Comparison of ENCODE assay signal across 10 mouse cellular contexts in genomic region chr8:80870535-80871204, GRCm38 (mm10). TPM values are rescaled to one million over a fixed set of nuclear protein-coding genes. Genes with fewer than 3 reads are reported as not detected.
DNase-seq lines count a peak whose midpoint lies in the region; ATAC-seq and TF ChIP-seq lines count a peak whose summit lies in the region.
"Had no signal": no experiment of that assay in that cellular context is flagged by ENCODE, and none has a peak within 500 bp of the region (broad histone marks: within the 10 kb centered on the region; RNA-seq: fewer than 3 reads in every experiment).

No protein-coding gene starts in this region.

- no peak overlapping the region for H3K4me2 ChIP-seq in lung, embryonic 14.5 days
- H3K4me2 ChIP-seq in intestine, embryonic 14.5 days (ENCODE audit: low read length): 0 out of 2 replicates have a peak overlapping the region, but pooled peaks have one; percentile 11

- no peak for DNase-seq in cerebellum, adult 2 months
- DNase-seq in cerebellum, adult 8-10 months: no peak
- DNase-seq in lung, embryonic 14.5 days: no peak
- no peak for DNase-seq in lung, postnatal 14 days
- no peak for DNase-seq in intestine, embryonic 14.5 days (ENCODE audit: low spot score)
- DNase-seq in spleen, postnatal 4 days (ENCODE audit: low spot score in 2 of 2): no peak
- DNase-seq: cerebellum, postnatal 25 days had no signal

- no peak for TF ChIP-seq CTCF in cerebellum, adult 2 months (IDR thresholded peaks at IDR 0.05; ENCODE audit: borderline replicate concordance, insufficient read depth, low read depth, low read length)
- TF ChIP-seq CTCF in lung, embryonic 14.5 days (IDR thresholded peaks at IDR 0.05; ENCODE audit: low read depth): no peak
- TF ChIP-seq CTCF in olfactory bulb, adult 2 months (IDR thresholded peaks at IDR 0.05; ENCODE audit: insufficient read depth, low read depth, low read length): no peak

- peak overlapping the region; percentile 7; the same call in 1 of the 2 replicates for H3K27ac ChIP-seq in cerebellum, adult 2 months (ENCODE audit: insufficient read depth, low read length)
- peak overlapping the region; percentile 87; the same call in 1 of the 2 replicates for H3K27ac ChIP-seq in lung, embryonic 14.5 days (ENCODE audit: low read depth)
- peak overlapping the region; percentile 55 for H3K27ac ChIP-seq in intestine, embryonic 14.5 days (ENCODE audit: low read depth)
- peak overlapping the region; percentile 40; the same call in 1 of the 2 replicates for H3K27ac ChIP-seq in olfactory bulb, adult 2 months (ENCODE audit: insufficient read depth, low read depth, low read length)

- H3K36me3 ChIP-seq in lung, embryonic 14.5 days (ENCODE audit: insufficient read depth): 0 out of 2 replicates have a peak, but pooled peaks cover 2% of the 10 kb centered on the region
- no peaks in the 10 kb centered on the region for H3K36me3 ChIP-seq in intestine, embryonic 14.5 days (ENCODE audit: control insufficient read depth, insufficient read depth, low read length)

- TF ChIP-seq POLR2A in cerebellum, adult 2 months (IDR thresholded peaks at IDR 0.05; ENCODE audit: borderline replicate concordance, insufficient read depth, low read length): no peak
- no peak for TF ChIP-seq POLR2A in olfactory bulb, adult 2 months (IDR thresholded peaks at IDR 0.05; ENCODE audit: insufficient read depth, low read depth, low read length)

- peak; percentile 48 for ATAC-seq in lung, embryonic 14.5 days (ENCODE audit: insufficient read depth)
- peak; percentile 83 for ATAC-seq in intestine, embryonic 14.5 days (replicated peaks; ENCODE audit: low FRiP score, low TSS enrichment, low read depth)
- ATAC-seq in megakaryocyte, adult 5-6 weeks (ENCODE audit: poor library complexity, severe bottlenecking): no peak
- ATAC-seq: inflammation-experienced regulatory T-cells, adult 6 months had no signal

- no peak overlapping the region for H3K4me3 ChIP-seq in cerebellum, adult 2 months (replicated peaks; ENCODE audit: insufficient read depth, low read depth, low read length)
- no peak overlapping the region for H3K4me3 ChIP-seq in lung, embryonic 14.5 days (ENCODE audit: low read depth, low read length)
- no peak overlapping the region for H3K4me3 ChIP-seq in intestine, embryonic 14.5 days (ENCODE audit: low read depth, low read length)
- H3K4me3 ChIP-seq in olfactory bulb, adult 2 months (ENCODE audit: insufficient read depth, low read depth, low read length): no peak overlapping the region

- no peak overlapping the region for H3K9ac ChIP-seq in lung, embryonic 14.5 days
- no peak overlapping the region for H3K9ac ChIP-seq in intestine, embryonic 14.5 days (ENCODE audit: low read length)

- H3K4me1 ChIP-seq in cerebellum, adult 2 months (ENCODE audit: control insufficient read depth, insufficient read depth, low read length): peaks cover 19% of the 10 kb centered on the region; the same call in 1 of the 2 replicates
- peaks cover 27% of the 10 kb centered on the region for H3K4me1 ChIP-seq in lung, embryonic 14.5 days (ENCODE audit: insufficient read depth)
- peaks cover 51% of the 10 kb centered on the region for H3K4me1 ChIP-seq in intestine, embryonic 14.5 days (replicated peaks; ENCODE audit: control insufficient read depth, insufficient read depth, low read length)
- H3K4me1 ChIP-seq in olfactory bulb, adult 2 months (ENCODE audit: control insufficient read depth, insufficient read depth, low read length): peaks cover 11% of the 10 kb centered on the region

- H3K27me3 ChIP-seq in cerebellum, adult 2 months (ENCODE audit: control insufficient read depth, insufficient read depth, low read length): no peaks in the 10 kb centered on the region
- no peaks in the 10 kb centered on the region for H3K27me3 ChIP-seq in lung, embryonic 14.5 days (ENCODE audit: insufficient read depth, low read length)
- no peaks in the 10 kb centered on the region for H3K27me3 ChIP-seq in intestine, embryonic 14.5 days (replicated peaks; ENCODE audit: control insufficient read depth, insufficient read depth, low read length)

- WGBS in cerebellum, adult 2 months: 86% methylated on average over 9 of the region's 9 CpGs
- WGBS in lung, embryonic 14.5 days: 53% methylated on average over 9 of the region's 9 CpGs
- WGBS in intestine, embryonic 14.5 days: 52% methylated on average over 9 of the region's 9 CpGs
- 85% methylated on average over 9 of the region's 9 CpGs for WGBS in olfactory bulb, adult 2 months

- no peaks in the 10 kb centered on the region for H3K9me3 ChIP-seq in lung, embryonic 14.5 days (ENCODE audit: low read depth, low read length)
- H3K9me3 ChIP-seq in intestine, embryonic 14.5 days (ENCODE audit: control insufficient read depth, low read length): no peaks in the 10 kb centered on the region

RNA-seq across cellular contexts. Expression of gene Gab1, which starts 9.6 kb away (rescaled TPM):
- polyA plus RNA-seq in cerebellum, adult 2 months (2012; rRNA removed): 29.9 and 34.0 TPM in 2 replicates
- polyA plus RNA-seq in lung, embryonic 14.5 days (2014; fragmentation: Nextera tagmentation; extraction: Ambion mirVana): 36.2 and 37.8 TPM in 2 replicates
- polyA plus RNA-seq in intestine, embryonic 14.5 days (2014; fragmentation: Nextera tagmentation; extraction: Ambion mirVana): 23.1 and 23.9 TPM in 2 replicates
- not detected in 2 replicates for polyA plus RNA-seq in olfactory bulb, adult 2 months (2012; ENCODE audit: insufficient read depth, insufficient read length, low replicate concordance, missing spikeins)
- 3.7 and 7.6 TPM in 2 replicates for total RNA-seq in megakaryocyte, adult 5-6 weeks (2015)
- 1.4 and 1.7 TPM in 2 replicates for total RNA-seq in megakaryocyte, adult 5-6 weeks (2017)
- polyA plus RNA-seq: inflammation-experienced regulatory T-cells, adult 6 months had no signal

Comparison
In these comparisons a context has a peak if more than half of its experiments do, and no peak if none do; other contexts are left out.
1. H3K27ac ChIP-seq: peak in every context shown above with its lines; median percentile 87 in lung, embryonic 14.5 days; 55 in intestine, embryonic 14.5 days; 40 in olfactory bulb, adult 2 months; 7 in cerebellum, adult 2 months.
2. RNA of gene Gab1, which starts 9.6 kb away (polyA plus RNA-seq): 36.2 to 37.8 TPM in lung, embryonic 14.5 days, 29.9 to 34.0 TPM in cerebellum, adult 2 months and 23.1 to 23.9 TPM in intestine, embryonic 14.5 days; not detected in olfactory bulb, adult 2 months; every median in the first group is over 10 times any median in the second.